Mouse (Mus musculus): ENCODE data around the gene Mmp9. TPM values are rescaled to one million over a fixed set of nuclear protein-coding genes. Genes with fewer than 3 reads are reported as not detected.

Mmp9 gene
- polyA plus RNA-seq, 1 experiment: 2.4 TPM

GRCm38 (mm10) chr2:164899723-164900459 is 40.7 kb upstream of the Mmp9 start:
- Histone ChIP-seq H3K27me3 (replicated peaks) (no peaks in the 10 kb centered on the region), H3K36me3 (replicated peaks; ENCODE audit: low read length) (peaks cover 100% of the 10 kb centered on the region), H3K4me3 (replicated peaks) (no peak overlapping the region), H3K4me1 (peaks cover 24% of the 10 kb centered on the region), H3K9me3 (no peaks in the 10 kb centered on the region)
- TF ChIP-seq GATA1 (IDR thresholded peaks at IDR 0.05; ENCODE audit: borderline replicate concordance, low read length) (no peak), FLI1 (IDR thresholded peaks at IDR 0.05; ENCODE audit: low read length) (no peak)

GRCm38 (mm10) chr2:164901380-164901779 is 39.2 kb upstream of the Mmp9 start:
- peaks cover 100% of the 10 kb centered on the region for H3K36me3 ChIP-seq (replicated peaks; ENCODE audit: low read length)
- peaks cover 4% of the 10 kb centered on the region for H3K9me3 ChIP-seq
- H3K4me1 ChIP-seq: peaks cover 18% of the 10 kb centered on the region; the same call in 1 of the 2 replicates
- H3K4me3 ChIP-seq (replicated peaks): peak overlapping the region; percentile 30
- no peaks in the 10 kb centered on the region for H3K27me3 ChIP-seq (replicated peaks)
- TF ChIP-seq FLI1 (IDR thresholded peaks at IDR 0.05; ENCODE audit: low read length) (no peak), GATA1 (IDR thresholded peaks at IDR 0.05; ENCODE audit: borderline replicate concordance, low read length) (no peak)

GRCm38 (mm10) chr2:164903496-164903895 is 37.1 kb upstream of the Mmp9 start:
- Histone ChIP-seq H3K36me3 (replicated peaks; ENCODE audit: low read length) (peaks cover 100% of the 10 kb centered on the region), H3K4me1 (peaks cover 26% of the 10 kb centered on the region; the same call in 1 of the 2 replicates), H3K27me3 (replicated peaks) (no peaks in the 10 kb centered on the region), H3K9me3 (peaks cover 13% of the 10 kb centered on the region), H3K4me3 (replicated peaks) (no peak overlapping the region)
- TF ChIP-seq FLI1 (IDR thresholded peaks at IDR 0.05; ENCODE audit: low read length) (no peak), GATA1 (IDR thresholded peaks at IDR 0.05; ENCODE audit: borderline replicate concordance, low read length) (no peak)

- H3K4me3 ChIP-seq (replicated peaks): no peak overlapping the region
- peaks cover 37% of the 10 kb centered on the region for H3K4me1 ChIP-seq
- no peak for TF ChIP-seq FLI1 (IDR thresholded peaks at IDR 0.05; ENCODE audit: low read length)
- TF ChIP-seq GATA1 (IDR thresholded peaks at IDR 0.05; ENCODE audit: borderline replicate concordance, low read length): no peak
- peaks cover 13% of the 10 kb centered on the region for H3K9me3 ChIP-seq
- H3K36me3 ChIP-seq (replicated peaks; ENCODE audit: low read length): peaks cover 86% of the 10 kb centered on the region
- H3K27me3 ChIP-seq (replicated peaks): no peaks in the 10 kb centered on the region
These were observed 34.5 kb upstream of the Mmp9 start for GRCm38 (mm10) chr2:164906071-164906470.

GRCm38 (mm10) chr2:164907511-164907910 is 33.1 kb upstream of the Mmp9 start:
- Histone ChIP-seq H3K9me3 (peaks cover 13% of the 10 kb centered on the region), H3K4me3 (replicated peaks) (peak overlapping the region; percentile 59), H3K36me3 (replicated peaks; ENCODE audit: low read length) (peaks cover 72% of the 10 kb centered on the region), H3K27me3 (replicated peaks) (no peaks in the 10 kb centered on the region), H3K4me1 (peaks cover 40% of the 10 kb centered on the region)
- TF ChIP-seq GATA1 (IDR thresholded peaks at IDR 0.05; ENCODE audit: borderline replicate concordance, low read length) (no peak), FLI1 (IDR thresholded peaks at IDR 0.05; ENCODE audit: low read length) (no peak)

- peaks cover 43% of the 10 kb centered on the region for H3K4me1 ChIP-seq
- H3K4me3 ChIP-seq (replicated peaks): peak overlapping the region; percentile 0
- peaks cover 13% of the 10 kb centered on the region for H3K9me3 ChIP-seq
- H3K27me3 ChIP-seq (replicated peaks): no peaks in the 10 kb centered on the region
- no peak for TF ChIP-seq FLI1 (IDR thresholded peaks at IDR 0.05; ENCODE audit: low read length)
- TF ChIP-seq GATA1 (IDR thresholded peaks at IDR 0.05; ENCODE audit: borderline replicate concordance, low read length): no peak
- peaks cover 67% of the 10 kb centered on the region for H3K36me3 ChIP-seq (replicated peaks; ENCODE audit: low read length)
These were observed 32.6 kb upstream of the Mmp9 start for GRCm38 (mm10) chr2:164908011-164908410.

- Histone ChIP-seq H3K36me3 (replicated peaks; ENCODE audit: low read length) (peaks cover 57% of the 10 kb centered on the region), H3K4me3 (replicated peaks) (peak overlapping the region; percentile 95), H3K4me1 (peaks cover 54% of the 10 kb centered on the region), H3K9me3 (peaks cover 13% of the 10 kb centered on the region), H3K27me3 (replicated peaks) (no peaks in the 10 kb centered on the region)
- TF ChIP-seq FLI1 (IDR thresholded peaks at IDR 0.05; ENCODE audit: low read length): no peak
- TF ChIP-seq GATA1 (IDR thresholded peaks at IDR 0.05; ENCODE audit: borderline replicate concordance, low read length): no peak
These were observed 31.5 kb upstream of the Mmp9 start for GRCm38 (mm10) chr2:164909100-164909499.

GRCm38 (mm10) chr2:164909542-164909941 is 31.0 kb upstream of the Mmp9 start:
- Histone ChIP-seq H3K36me3 (replicated peaks; ENCODE audit: low read length) (peaks cover 56% of the 10 kb centered on the region), H3K4me3 (replicated peaks) (peak overlapping the region; percentile 95), H3K4me1 (peaks cover 59% of the 10 kb centered on the region), H3K9me3 (peaks cover 13% of the 10 kb centered on the region), H3K27me3 (replicated peaks) (no peaks in the 10 kb centered on the region)
- TF ChIP-seq FLI1 (IDR thresholded peaks at IDR 0.05; ENCODE audit: low read length) (no peak), GATA1 (IDR thresholded peaks at IDR 0.05; ENCODE audit: borderline replicate concordance, low read length) (no peak)

- Histone ChIP-seq H3K36me3 (replicated peaks; ENCODE audit: low read length) (peaks cover 47% of the 10 kb centered on the region), H3K9me3 (peaks cover 13% of the 10 kb centered on the region), H3K4me1 (peaks cover 61% of the 10 kb centered on the region), H3K4me3 (replicated peaks) (peak overlapping the region; percentile 95), H3K27me3 (replicated peaks) (no peaks in the 10 kb centered on the region)
- TF ChIP-seq GATA1 (IDR thresholded peaks at IDR 0.05; ENCODE audit: borderline replicate concordance, low read length) (no peak), FLI1 (IDR thresholded peaks at IDR 0.05; ENCODE audit: low read length) (no peak)
These were observed 30.1 kb upstream of the Mmp9 start for GRCm38 (mm10) chr2:164910360-164911061.
